Mouse (Mus musculus): ENCODE measurements at regions not wholly inside any gene's neighbourhood (a gene's known extent, or its start where the extent isn't known, plus 50 kb on each side); places are given as distances from the start of the nearest gene placed in this dataset.

DNA sequence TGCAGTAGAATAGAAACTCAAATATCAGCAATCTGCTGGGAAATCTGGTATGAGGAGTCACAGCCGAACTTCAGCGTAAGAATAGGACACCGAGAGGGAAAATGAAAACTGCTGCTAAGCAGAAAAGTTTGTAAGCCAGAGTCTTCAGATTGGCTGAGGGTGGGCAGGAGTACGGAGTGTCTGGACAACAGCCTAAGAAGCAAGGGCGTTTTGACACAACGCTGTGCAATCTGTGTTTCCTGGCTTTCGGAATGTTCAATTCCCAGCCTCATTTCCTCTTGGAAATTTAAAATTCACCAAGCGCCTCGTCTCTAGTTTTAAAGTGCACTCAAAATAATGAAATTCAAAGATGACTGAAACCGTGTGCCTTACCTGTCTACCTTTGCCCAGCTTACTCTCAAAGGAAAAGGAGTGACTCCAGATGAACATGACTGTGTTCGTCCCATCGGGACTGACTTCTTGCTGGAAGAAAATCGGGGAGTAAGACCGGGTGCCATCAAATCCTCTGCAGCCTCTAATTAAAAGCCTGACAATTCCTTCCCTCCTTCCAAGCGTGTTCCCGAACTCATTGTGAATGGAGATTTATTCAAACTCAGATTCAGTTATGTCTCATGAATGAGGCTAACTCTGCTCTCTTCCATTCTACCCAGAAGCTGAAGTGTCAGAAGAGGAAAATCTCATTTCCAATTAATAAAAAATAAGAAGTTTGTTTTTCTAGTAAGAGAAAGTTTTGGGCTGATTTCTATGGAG is 203.2 kb downstream of the Chrm2 start:
- 84% methylated on average over 16 of the region's 16 CpGs for WGBS
- ATAC-seq (ENCODE audit: low FRiP score) (no peak), DNase-seq (ENCODE audit: low spot score) (no peak)
- no peak overlapping the region for H3K9ac ChIP-seq (ENCODE audit: low read depth, low read length)
- H3K27ac ChIP-seq (ENCODE audit: low read depth, low read length): no peak overlapping the region
- H3K4me3 ChIP-seq (ENCODE audit: low read depth, low read length): no peak overlapping the region
- H3K4me2 ChIP-seq (replicated peaks; ENCODE audit: low read depth, low read length): no peak overlapping the region
- H3K9me3 ChIP-seq (ENCODE audit: control insufficient read depth, low read length): no peaks in the 10 kb centered on the region
- no peaks in the 10 kb centered on the region for H3K27me3 ChIP-seq (ENCODE audit: control insufficient read depth, insufficient read depth, low read length)
- H3K36me3 ChIP-seq (ENCODE audit: control insufficient read depth, insufficient read depth, low read length): no peaks in the 10 kb centered on the region
- no peaks in the 10 kb centered on the region for H3K4me1 ChIP-seq (replicated peaks; ENCODE audit: control insufficient read depth, insufficient read depth, low read length)

DNA sequence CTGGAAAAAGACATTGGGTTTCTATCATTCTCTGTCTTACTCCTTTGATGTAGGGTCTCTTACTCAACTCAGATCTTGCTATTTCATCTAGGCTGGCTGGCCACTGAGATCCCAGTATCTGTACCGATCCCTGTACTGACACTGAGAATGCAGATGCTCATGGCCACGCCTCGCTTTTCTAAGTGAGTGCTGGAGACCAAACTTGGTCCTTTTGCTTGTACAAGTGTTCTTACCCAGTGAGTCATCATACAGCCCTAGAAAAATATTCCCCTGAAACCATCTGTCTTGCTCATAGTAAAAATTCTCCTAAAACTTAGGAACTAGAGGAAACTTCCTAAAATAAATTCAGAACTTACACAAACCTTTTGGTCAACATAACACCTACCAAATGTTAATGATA is 193.2 kb downstream of the Chrm2 start:
- Histone ChIP-seq H3K4me1 (replicated peaks; ENCODE audit: control insufficient read depth, insufficient read depth, low read length) (no peaks in the 10 kb centered on the region), H3K9ac (ENCODE audit: low read depth, low read length) (no peak overlapping the region), H3K4me3 (ENCODE audit: low read depth, low read length) (no peak overlapping the region), H3K4me2 (replicated peaks; ENCODE audit: low read depth, low read length) (no peak overlapping the region), H3K27me3 (ENCODE audit: control insufficient read depth, insufficient read depth, low read length) (no peaks in the 10 kb centered on the region), H3K36me3 (ENCODE audit: control insufficient read depth, insufficient read depth, low read length) (no peaks in the 10 kb centered on the region), H3K27ac (ENCODE audit: low read depth, low read length) (no peak overlapping the region), H3K9me3 (ENCODE audit: control insufficient read depth, low read length) (no peaks in the 10 kb centered on the region)
- WGBS: 88% methylated on average over 3 of the region's 3 CpGs
- DNase-seq (ENCODE audit: low spot score): no peak
- no peak for ATAC-seq (ENCODE audit: low FRiP score)

Data from hindbrain, embryonic 11.5 days (tissue).